Mouse (Mus musculus) splenic B cell, adult 2 months (primary cell): Measurements from ENCODE around the gene Cfap157.

Experiments
- DNase-seq: peaks from one replicate; pipeline ENCODE4 v3.0.0-alpha.2; 2011; ENCODE audit warnings: low read depth, low spot score
- H3K27me3 ChIP-seq: 2 replicates; pipeline ENCODE4 v1.6.1; 2012; ENCODE audit warnings: mild to moderate bottlenecking, low read length, moderate library complexity, mixed read lengths; ENCODE audit not compliant: control insufficient read depth, poor library complexity, insufficient read depth, severe bottlenecking
- H3K36me3 ChIP-seq: 2 replicates; pipeline ENCODE4 v1.6.1; 2012; ENCODE audit warnings: mild to moderate bottlenecking, low read length, moderate library complexity, mixed read lengths; ENCODE audit not compliant: control insufficient read depth, poor library complexity, insufficient read depth, severe bottlenecking

Gene Cfap157

DNA sequence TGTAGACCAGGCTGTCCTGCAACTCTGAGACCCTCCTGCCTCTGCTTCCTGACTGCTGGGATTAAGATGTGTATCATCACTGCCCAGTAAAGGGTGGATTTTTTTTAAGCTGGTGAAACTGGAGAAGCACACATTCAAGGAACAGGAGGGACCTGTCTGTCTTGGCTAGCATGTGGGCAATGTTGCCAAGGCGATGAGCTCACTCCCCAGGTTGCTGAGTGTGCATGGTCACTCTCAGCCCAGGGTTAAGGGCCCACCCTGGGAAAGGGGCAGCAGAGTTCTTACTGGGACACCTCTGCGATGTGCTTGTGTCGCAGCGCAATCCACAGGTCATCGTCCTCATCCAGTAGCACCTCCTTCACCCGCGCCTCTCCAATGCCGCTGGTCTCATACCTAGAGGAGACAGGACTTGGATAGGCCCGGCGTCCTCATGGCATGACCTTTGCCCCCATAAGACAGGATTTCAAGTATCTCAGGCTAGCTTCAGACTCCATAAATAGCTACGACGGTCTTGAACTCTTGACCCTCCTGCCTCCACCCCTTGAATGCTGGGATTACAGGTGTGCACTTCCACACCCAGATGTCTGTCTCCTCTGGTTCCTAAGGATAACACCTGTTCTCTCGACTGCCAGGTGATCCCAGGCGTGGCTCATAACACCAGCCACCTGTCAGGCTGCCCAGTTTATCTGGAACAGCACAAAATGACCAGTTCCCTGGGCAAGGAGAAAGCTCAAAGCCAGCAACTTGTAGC is 24.8 kb upstream of the Cfap157 start:
- Histone ChIP-seq H3K27me3 (no peaks in the 10 kb centered on the region), H3K36me3 (no peaks in the 10 kb centered on the region)
- no peak for DNase-seq

DNA sequence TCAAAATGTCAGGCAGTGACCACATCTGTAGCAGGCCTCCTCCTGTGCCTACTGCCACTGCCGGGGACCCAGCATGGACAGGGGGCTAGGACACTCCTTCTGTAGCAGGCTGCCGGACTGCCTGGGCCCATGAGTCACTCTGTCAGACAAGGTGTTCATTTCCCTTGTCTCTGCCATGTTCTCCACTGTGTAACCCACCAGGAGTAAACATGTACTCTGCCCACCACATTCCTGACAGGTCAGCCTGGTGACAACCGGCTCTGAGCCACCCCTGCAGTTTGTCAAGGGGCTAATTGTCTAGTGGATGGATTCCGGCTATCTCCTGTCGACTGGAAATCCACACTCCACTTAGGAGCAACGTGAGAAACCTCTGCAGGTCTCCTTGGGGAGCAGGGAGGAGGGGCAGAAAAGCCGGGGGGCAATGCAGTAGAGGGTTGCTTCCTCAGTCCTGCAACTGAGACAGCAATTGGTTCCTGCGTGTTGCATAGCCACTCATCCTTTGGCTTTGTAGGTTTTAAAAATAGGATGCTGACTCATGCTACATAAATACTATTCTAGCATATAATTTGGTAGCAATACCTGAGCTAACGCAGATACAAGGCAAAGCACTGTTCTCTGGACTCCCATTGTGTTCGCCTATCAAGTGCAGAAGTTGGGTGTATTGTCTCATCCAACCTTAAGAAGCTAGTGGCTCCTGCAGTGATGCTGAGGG is 14.2 kb upstream of the Cfap157 start:
- Histone ChIP-seq H3K36me3 (no peaks in the 10 kb centered on the region), H3K27me3 (no peaks in the 10 kb centered on the region)
- DNase-seq, result no peak

DNA sequence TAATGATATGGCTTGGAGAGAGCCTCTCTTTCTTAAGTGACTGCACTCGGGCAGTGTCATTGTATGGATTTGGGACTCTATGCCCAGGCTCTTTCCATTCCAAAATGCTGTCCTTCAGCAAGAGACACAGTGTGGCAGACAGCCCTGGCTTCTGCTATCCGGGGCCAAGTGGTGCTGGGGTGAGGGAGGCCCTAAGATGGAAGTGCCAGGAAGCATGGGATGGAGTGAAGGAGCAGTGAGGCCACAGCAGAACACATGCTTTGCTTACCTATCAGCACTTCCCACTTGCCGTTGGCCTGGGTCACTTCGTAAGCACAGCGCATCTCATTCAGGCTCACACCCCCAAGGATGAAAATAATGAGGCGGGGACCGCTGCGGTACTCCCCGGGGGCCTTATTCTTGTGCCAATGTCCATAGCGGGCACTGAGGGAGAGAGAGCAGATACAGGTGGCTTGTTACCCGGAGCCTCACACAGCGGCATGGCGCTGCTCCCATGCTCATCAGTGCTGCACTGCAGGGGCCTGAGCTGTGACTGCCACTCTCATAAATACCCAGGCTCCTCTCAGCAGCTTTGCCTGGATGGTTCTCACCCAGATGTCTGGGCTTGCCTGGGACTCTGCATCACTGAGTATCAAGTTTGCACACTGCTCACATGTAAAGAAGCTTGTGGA is 11.7 kb upstream of the Cfap157 start:
- DNase-seq, result no peak
- Histone ChIP-seq H3K27me3 (no peaks in the 10 kb centered on the region), H3K36me3 (no peaks in the 10 kb centered on the region)

DNA sequence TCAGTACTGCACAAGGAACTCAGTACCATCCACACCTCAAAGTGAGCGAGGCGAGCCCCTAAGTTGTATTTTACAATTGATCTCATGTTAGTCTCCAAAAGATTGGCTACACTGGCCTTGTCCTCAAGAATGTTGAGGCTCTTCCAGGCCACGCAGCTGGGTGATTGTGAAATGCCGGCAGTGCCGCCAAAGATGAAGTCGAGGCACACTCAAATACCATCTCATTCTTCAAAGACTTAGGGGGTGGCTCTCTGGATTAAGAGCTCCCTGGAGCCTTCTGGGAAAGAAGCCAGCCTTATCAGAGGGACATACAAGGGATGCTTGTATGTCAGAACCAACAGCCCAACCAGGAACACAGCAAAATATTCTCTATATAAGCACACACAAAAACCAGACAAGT is 7.1 kb upstream of the Cfap157 start:
- no peak for DNase-seq
- Histone ChIP-seq H3K27me3 (no peaks in the 10 kb centered on the region), H3K36me3 (no peaks in the 10 kb centered on the region)

DNA sequence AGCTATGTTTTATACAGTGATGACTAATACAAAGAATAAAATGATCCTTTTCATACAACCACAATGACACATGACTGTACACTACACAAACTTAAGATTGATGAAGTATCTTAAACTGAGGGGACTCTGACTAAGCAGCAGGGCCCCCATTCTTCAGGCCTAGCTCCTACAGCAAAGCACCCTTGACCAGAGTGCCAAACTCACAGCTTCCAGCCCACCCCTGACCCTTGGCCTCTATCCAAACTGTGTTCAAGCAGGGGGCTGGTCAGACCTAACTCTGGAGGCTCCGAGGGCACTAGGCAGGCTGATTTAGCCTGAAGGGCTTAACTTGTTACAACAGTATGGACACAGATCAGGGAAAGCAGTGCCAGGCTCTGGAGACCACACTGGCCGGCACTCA is 4.4 kb upstream of the Cfap157 start:
- no peaks in the 10 kb centered on the region for H3K36me3 ChIP-seq
- no peak for DNase-seq
- no peaks in the 10 kb centered on the region for H3K27me3 ChIP-seq

DNA sequence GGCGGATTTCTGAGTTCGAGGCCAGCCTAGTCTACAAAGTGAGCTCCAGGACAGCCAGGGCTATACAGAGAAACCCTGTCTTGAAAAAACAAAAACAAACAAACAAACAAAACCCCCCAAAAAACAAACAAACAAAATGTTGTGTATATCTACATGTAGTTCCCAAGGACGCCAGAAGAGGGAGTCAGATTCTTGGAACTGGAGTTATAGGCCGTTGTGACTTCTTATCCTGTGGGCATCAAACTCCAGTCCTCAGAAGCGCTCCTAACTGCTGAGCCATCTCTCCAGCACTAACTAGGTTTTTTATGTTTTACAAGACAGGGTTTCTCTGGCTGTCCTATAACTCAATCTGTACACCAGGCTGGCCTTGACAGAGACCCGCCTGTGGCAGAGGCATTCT is 2.9 kb upstream of the Cfap157 start:
- DNase-seq, result peak; percentile 61
- H3K36me3 ChIP-seq, result no peaks in the 10 kb centered on the region
- no peaks in the 10 kb centered on the region for H3K27me3 ChIP-seq

DNA sequence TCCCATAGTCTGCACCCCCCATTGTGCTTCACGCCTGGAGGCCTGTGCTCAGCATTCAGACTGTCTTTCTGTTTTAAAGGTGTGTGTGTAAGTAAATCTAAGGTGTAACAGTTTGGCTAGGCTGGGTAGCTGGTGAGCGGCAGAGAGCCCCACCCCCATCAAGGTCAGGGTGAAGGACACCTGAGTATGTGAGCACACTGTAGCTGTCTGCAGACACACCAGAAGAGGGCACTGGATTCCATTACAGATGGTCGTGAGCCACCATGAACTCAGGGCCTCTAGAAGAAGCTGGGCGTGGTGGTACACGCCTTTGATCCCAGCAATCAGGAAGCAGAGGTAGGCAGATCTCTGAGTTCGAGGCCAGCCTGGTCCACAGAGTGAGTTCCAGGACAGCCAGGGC is 2.5 kb downstream of the Cfap157 start:
- Histone ChIP-seq H3K36me3 (no peaks in the 10 kb centered on the region), H3K27me3 (no peaks in the 10 kb centered on the region)
- no peak for DNase-seq

DNA sequence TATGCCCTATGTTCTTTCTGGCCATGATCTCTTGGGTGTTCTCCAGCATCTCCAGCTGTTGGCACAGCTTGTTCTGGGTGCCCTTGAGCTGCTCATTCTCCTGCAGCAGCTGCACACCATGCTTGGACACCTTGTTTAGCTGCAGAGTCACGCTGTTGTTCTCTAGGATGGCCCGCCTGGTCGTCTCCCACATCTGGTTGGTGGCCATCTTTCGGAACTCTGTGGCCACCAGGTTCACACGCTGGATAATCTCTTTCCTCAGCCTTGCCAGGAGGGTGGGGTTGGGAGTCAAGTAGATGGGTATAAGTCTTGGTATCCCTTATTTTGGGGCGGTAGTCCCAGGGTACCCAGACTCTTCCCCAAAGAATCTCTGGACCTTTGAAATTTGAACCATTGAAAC is 4.5 kb downstream of the Cfap157 start:
- no peaks in the 10 kb centered on the region for H3K27me3 ChIP-seq
- DNase-seq, result no peak
- H3K36me3 ChIP-seq, result no peaks in the 10 kb centered on the region

DNA sequence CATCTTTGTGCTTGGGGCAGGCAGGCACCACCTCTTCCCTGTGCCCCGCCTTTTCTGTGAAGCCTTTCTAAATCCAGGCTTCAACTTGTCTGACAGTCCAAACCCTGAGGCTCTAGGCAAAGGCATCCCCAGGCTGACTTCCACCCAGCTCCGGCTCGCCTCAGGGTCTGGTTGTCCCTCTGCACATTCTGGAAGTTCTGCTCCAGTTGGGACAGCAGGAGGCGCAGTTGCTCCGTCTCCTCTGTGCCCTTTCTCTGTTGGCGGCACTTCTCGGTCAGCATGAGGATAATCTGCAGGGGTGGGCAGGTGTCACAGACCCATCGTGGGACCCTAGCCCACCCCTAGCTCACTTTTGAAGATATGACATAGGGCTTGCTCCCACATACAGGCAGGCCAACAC is 5.1 kb downstream of the Cfap157 start:
- no peaks in the 10 kb centered on the region for H3K27me3 ChIP-seq
- H3K36me3 ChIP-seq, result no peaks in the 10 kb centered on the region
- DNase-seq, result peak; percentile 70

DNA sequence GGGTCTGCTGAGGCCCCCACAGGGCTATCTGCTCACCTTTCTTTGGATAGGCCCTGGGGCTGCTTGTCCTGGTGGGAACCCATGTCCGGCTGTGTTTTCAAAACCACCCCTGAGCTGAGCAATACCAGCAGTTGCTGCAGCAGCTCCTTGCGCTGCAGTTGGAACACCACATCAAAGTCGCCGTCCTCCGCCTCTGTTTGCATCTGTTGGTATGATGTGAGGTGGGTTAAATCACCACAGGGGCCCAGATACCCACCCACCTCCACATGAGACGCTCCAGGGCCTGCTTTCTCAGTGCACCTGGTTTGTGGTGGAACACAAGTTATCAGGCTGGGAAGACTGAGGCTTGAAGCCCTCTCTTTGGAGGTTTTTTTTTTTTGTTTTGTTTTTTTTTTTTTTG is 6.1 kb downstream of the Cfap157 start:
- Histone ChIP-seq H3K36me3 (no peaks in the 10 kb centered on the region), H3K27me3 (no peaks in the 10 kb centered on the region)
- no peak for DNase-seq

DNA sequence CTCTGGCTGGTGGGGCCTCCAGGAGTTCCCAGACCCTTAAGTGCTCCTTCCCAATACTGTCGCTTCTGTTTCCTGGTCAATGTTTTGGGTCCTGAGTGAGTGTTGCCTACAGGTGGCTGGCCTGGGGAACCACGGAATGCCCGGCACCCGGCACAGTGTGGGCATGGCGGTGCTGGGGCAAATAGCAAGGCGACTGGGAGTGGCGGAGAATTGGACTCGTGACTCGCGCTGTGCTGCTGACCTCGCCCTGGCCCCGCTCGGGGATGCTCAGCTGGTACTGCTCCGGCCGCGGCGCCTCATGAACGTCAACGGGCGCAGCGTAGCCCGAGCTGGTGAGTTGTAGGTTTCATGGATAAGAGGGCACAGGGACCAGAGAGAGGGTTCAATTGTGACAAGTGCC is 8.0 kb downstream of the Cfap157 start:
- DNase-seq, result no peak
- H3K36me3 ChIP-seq, result no peaks in the 10 kb centered on the region

DNA sequence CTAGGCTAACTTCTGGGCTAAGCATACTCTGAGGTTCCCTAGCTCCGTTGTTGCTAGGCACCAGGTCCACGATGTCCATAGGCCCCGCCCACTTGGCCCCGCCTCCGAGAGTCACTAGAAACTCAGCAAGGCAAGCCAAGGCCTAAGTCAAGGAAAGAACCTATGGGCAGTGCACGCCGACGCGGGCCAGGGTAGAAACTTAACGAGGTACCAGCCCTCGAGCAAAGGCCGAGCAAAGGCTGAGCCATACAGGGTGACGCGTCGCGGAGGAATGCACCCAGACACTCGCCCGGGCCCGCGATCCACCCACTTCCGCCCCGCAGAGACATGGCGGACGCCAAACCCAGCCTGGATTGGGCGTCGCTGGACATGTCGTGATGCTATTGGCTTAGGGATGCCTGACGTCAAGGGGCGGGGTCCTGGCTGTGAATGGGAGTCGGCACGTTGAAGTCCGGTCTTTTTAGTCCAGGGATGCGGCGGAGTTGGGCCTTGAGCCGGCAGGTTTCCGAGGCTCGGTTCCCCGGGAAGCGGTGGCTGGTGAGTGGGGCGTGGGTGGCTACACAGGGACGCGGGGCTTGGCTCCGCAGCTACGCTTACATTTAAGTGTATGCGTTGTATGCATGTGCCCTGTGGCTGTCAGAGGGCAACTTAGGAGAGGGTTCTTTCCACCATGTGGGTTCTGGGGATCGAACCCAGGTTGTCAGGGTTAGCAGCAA is 8.7 kb downstream of the Cfap157 start, which contains the start of the genes Ttc16 and Ptrh1:
Ttc16 (minus strand) TSS at position 275 of the 716 bp plus-strand sequence.
Ptrh1 (plus strand) TSS at position 428 of the 716 bp plus-strand sequence.
- no peaks in the 10 kb centered on the region for H3K36me3 ChIP-seq
- no peaks in the 10 kb centered on the region for H3K27me3 ChIP-seq

More for the DNA sequence above, 8.0 kb downstream of the Cfap157 start:
- no peaks in the 10 kb centered on the region for H3K27me3 ChIP-seq

DNA sequence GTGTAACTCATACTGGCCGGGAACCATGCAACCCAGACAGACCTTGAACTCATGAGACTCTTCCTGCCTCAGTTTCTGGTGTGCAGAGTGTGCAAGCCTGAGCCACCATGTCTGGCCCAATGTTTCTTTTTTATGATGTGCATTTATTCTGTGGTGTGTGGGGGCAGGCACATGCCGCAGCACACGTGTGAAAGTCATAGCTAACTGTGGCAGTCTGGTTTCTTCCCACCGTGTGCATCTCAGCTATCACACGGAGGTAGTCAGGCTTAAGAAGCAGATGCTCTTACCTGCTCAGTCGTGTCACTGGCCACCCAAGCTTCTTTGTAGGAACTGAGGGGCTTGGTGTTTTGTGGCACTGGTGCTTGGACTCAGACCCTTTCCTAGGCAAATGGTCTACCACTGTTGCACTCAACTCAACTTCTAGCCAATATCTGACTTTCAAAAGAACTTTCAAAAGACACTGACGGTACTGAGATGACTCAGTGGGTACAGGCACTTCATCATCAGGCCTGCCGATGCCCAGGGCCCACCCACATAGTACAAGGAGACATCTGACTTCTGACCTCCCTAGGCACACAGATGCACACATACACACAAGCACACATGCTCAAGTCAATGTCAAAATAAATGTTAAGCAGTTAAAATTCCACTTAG is 11.5 kb downstream of the Cfap157 start:
- Histone ChIP-seq H3K27me3 (no peaks in the 10 kb centered on the region), H3K36me3 (no peaks in the 10 kb centered on the region)
- DNase-seq, result no peak

More for the DNA sequence above, 8.7 kb downstream of the Cfap157 start, which contains the start of the genes Ttc16 and Ptrh1:
- DNase-seq, result peak; percentile 96

DNA sequence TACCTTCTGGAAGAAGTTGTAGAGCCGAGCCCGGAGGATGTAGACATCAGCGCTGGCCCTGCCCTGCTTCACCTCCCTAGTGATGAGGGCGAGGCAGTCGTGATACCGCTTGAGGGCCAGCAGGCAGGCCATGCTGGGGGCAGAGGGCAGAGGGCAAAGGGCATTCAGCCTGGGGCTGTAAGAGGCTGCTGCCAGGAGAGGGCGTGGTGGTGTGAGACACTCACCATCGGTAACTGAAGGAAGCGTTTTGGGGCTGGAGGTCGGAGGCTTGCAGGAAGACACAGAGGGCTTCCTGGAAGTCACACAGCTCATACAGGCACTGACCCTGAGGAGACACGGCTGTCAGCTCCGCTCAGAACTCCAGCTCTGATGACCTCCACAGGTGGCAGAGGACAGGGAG is 12.3 kb downstream of the Cfap157 start:
- no peak for DNase-seq
- H3K36me3 ChIP-seq, result no peaks in the 10 kb centered on the region
- H3K27me3 ChIP-seq, result no peaks in the 10 kb centered on the region
